ENCODE assay signal across 9 mouse cellular contexts in the genomic region with DNA sequence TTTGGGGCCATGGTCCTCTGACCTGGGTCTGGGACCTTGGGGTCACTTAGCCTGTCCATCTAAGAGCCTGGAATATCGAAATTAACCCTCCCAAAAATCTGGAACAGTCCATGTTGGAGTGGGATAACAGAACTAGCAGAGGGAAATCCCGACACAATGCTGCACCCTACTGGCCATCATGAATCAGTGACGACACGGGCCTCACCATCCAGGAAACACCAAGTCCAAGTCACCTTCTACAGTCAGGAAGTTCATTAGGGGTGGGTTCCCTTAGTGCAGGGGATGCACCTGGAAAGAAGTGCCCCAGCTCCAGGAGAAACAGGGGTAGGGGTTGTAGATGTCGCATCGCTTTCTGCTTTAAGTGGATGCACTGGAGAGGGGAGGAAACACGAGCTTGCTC. TPM values are rescaled to one million over a fixed set of nuclear protein-coding genes. Genes with fewer than 3 reads are reported as not detected.
DNase-seq lines count a peak whose midpoint lies in the region; ATAC-seq and TF ChIP-seq lines count a peak whose summit lies in the region.
"Had no signal": no experiment of that assay in that cellular context is flagged by ENCODE, and none has a peak within 500 bp of the region (broad histone marks: within the 10 kb centered on the region; RNA-seq: fewer than 3 reads in every experiment).

No protein-coding gene starts in this region.

- 18% methylated on average over 7 of the region's 7 CpGs for WGBS in embryonic facial prominence, embryonic 10.5 days
- 14% methylated on average over 7 of the region's 7 CpGs for WGBS in large intestine, adult 2 months

- intact Hi-C loops in heart, postnatal 36 days (cut with DNase I) = loop anchor here (1.0 to 10.0 kb wide), 4 partner anchors 91 to 439 kb away; no protein-coding TSS in a partner anchor

- no peak for ATAC-seq in G1E (ENCODE audit: extremely low read depth, insufficient number of reproducible peaks, low FRiP score, poor library complexity, severe bottlenecking)
- ATAC-seq in monocyte, adult 5-6 weeks (replicated peaks; ENCODE audit: insufficient number of reproducible peaks, low FRiP score, low TSS enrichment, poor library complexity, severe bottlenecking) = no peak

- H3K4me1 ChIP-seq in G1E (ENCODE audit: insufficient read depth, low read depth, low read length) = no peaks in the 10 kb centered on the region
- peaks cover 24% of the 10 kb centered on the region for H3K4me1 ChIP-seq in embryonic facial prominence, embryonic 10.5 days
- H3K4me1 ChIP-seq: heart, embryonic 15.5 days had no signal

- H3K9me3 ChIP-seq in G1E (replicated peaks) = no peaks in the 10 kb centered on the region
- H3K9me3 ChIP-seq in embryonic facial prominence, embryonic 10.5 days = no peaks in the 10 kb centered on the region
- H3K9me3 ChIP-seq: heart, embryonic 15.5 days had no signal

- peaks cover 61% of the 10 kb centered on the region for H3K27me3 ChIP-seq in G1E (ENCODE audit: insufficient read depth, low read length)
- no peaks in the 10 kb centered on the region for H3K27me3 ChIP-seq in embryonic facial prominence, embryonic 10.5 days (replicated peaks; ENCODE audit: low read depth, poor library complexity, severe bottlenecking)
- H3K27me3 ChIP-seq: heart, embryonic 15.5 days had no signal

- TF ChIP-seq CTCF in G1E (IDR thresholded peaks at IDR 0.05; ENCODE audit: low read depth, low read length) = 0 out of 2 replicates have a peak, but pooled peaks have one; percentile 29

- H3K4me3 ChIP-seq in G1E (ENCODE audit: low read depth, low read length) = no peak overlapping the region
- H3K4me3 ChIP-seq in embryonic facial prominence, embryonic 10.5 days = no peak overlapping the region
- H3K4me3 ChIP-seq: heart, embryonic 15.5 days had no signal

- H3K27ac ChIP-seq in embryonic facial prominence, embryonic 10.5 days (replicated peaks) = no peak overlapping the region
- H3K27ac ChIP-seq: heart, embryonic 15.5 days had no signal

- H3K36me3 ChIP-seq in G1E (replicated peaks) = no peaks in the 10 kb centered on the region
- no peaks in the 10 kb centered on the region for H3K36me3 ChIP-seq in embryonic facial prominence, embryonic 10.5 days (replicated peaks)
- H3K36me3 ChIP-seq: heart, embryonic 15.5 days had no signal

- DNase-seq in G1E (ENCODE audit: low spot score) = peak; percentile 37
- peak; percentile 69 for DNase-seq in adrenal gland, postnatal 14 days
- peak; percentile 71 for DNase-seq in embryonic facial prominence, embryonic 10.5 days (ENCODE audit: low spot score)
- peak; percentile 39 to 56 for DNase-seq in heart, postnatal 36 days
- DNase-seq in large intestine, adult 2 months (ENCODE audit: low read depth, low spot score) = peak; percentile 45
- DNase-seq in lung, postnatal 14 days = peak; percentile 75
- DNase-seq in right cerebral cortex, postnatal 14 days = peak; percentile 65

RNA-seq across cellular contexts. Expression of gene Ccdc187, which starts 20.7 kb away (rescaled TPM):
- total RNA-seq in G1E (2014; fragmentation: Nextera tagmentation) = not detected in 2 replicates
- under 0.01 and 0.11 TPM in 2 replicates for total RNA-seq in G1E (2017)
- not detected in 2 replicates for polyA plus RNA-seq in G1E (2012)
- 1.0 and 1.5 TPM in 2 replicates for total RNA-seq in adrenal gland, postnatal 14 days (2021)
- 0.03 and 0.04 TPM in 2 replicates for polyA plus RNA-seq in embryonic facial prominence, embryonic 10.5 days (2016; fragmentation: Nextera tagmentation; extraction: Ambion mirVana)
- under 1 TPM; 0.03 to 0.08 TPM for total RNA-seq in heart, postnatal 36 days (2021)
- polyA plus RNA-seq in large intestine, adult 2 months (2012; rRNA removed) = 0.32 and 0.37 TPM in 2 replicates
- total RNA-seq in monocyte, adult 5-6 weeks (2017) = not detected in 3 replicates

RNA-seq across cellular contexts. Expression of gene Qsox2, which starts 36.3 kb away (rescaled TPM):
- 10.8 and 12.2 TPM in 2 replicates for total RNA-seq in G1E (2014; fragmentation: Nextera tagmentation)
- total RNA-seq in G1E (2017) = 6.8 and 6.9 TPM in 2 replicates
- polyA plus RNA-seq in G1E (2012) = 7.6 TPM in 2 replicates
- total RNA-seq in adrenal gland, postnatal 14 days (2021) = 18.6 and 19.0 TPM in 2 replicates
- 15.7 and 18.1 TPM in 2 replicates for polyA plus RNA-seq in embryonic facial prominence, embryonic 10.5 days (2016; fragmentation: Nextera tagmentation; extraction: Ambion mirVana)
- 10 to 100 TPM; 19.0 to 19.7 TPM for total RNA-seq in heart, postnatal 36 days (2021)
- polyA plus RNA-seq in large intestine, adult 2 months (2012; rRNA removed) = 11.6 and 14.0 TPM in 2 replicates
- total RNA-seq in monocyte, adult 5-6 weeks (2017) = 2.8 to 5.5 TPM (median 3.6 TPM) in 3 replicates

RNA-seq across cellular contexts. Expression of gene Gpsm1, which starts 41.7 kb away (rescaled TPM):
- total RNA-seq in G1E (2014; fragmentation: Nextera tagmentation) = not detected in 2 replicates
- total RNA-seq in G1E (2017) = 0.22 and 0.46 TPM in 2 replicates
- 0.05 and 0.11 TPM in 2 replicates for polyA plus RNA-seq in G1E (2012)
- 14.1 TPM in 2 replicates for total RNA-seq in adrenal gland, postnatal 14 days (2021)
- polyA plus RNA-seq in embryonic facial prominence, embryonic 10.5 days (2016; fragmentation: Nextera tagmentation; extraction: Ambion mirVana) = 96.7 and 97.2 TPM in 2 replicates
- 100 to 1,000 TPM; 208 to 243 TPM for total RNA-seq in heart, postnatal 36 days (2021)
- 7.2 and 7.3 TPM in 2 replicates for polyA plus RNA-seq in large intestine, adult 2 months (2012; rRNA removed)
- total RNA-seq in monocyte, adult 5-6 weeks (2017) = 10.2 to 26.9 TPM (median 12.7 TPM) in 3 replicates
